Mouse (Mus musculus): ENCODE measurements around the gene Fbxo10. TPM values are rescaled to one million over a fixed set of nuclear protein-coding genes. Genes with fewer than 3 reads are reported as not detected.
"Not testable (repeated sequence)": the region's sequence is repeated elsewhere in the genome, so short reads cannot be mapped to it uniquely, and the experiment has no call there.

The Fbxo10 gene
- polyA plus RNA-seq, 1 experiment from 2014 or later, result 9.3 TPM

GRCm38 (mm10) chr4:45064577-45064976 is 19.8 kb downstream of the Fbxo10 start:
- no peaks in the 10 kb centered on the region for H3K27me3 ChIP-seq (replicated peaks; ENCODE audit: control insufficient read depth, insufficient read depth, low read length)
- ATAC-seq (replicated peaks; ENCODE audit: low FRiP score), result no peak
- 85% methylated on average over 2 of the region's 2 CpGs for WGBS
- no peaks in the 10 kb centered on the region for H3K36me3 ChIP-seq (ENCODE audit: control insufficient read depth, insufficient read depth, low read length)
- no peak for DNase-seq (ENCODE audit: low spot score)
- no peak overlapping the region for H3K9ac ChIP-seq (ENCODE audit: low read depth, low read length)
- H3K27ac ChIP-seq (ENCODE audit: low read depth, low read length), result no peak overlapping the region
- no peaks in the 10 kb centered on the region for H3K9me3 ChIP-seq (ENCODE audit: control insufficient read depth, low read length)
- no peak overlapping the region for H3K4me2 ChIP-seq
- H3K4me3 ChIP-seq (ENCODE audit: low read depth, low read length), result no peak overlapping the region
- H3K4me1 ChIP-seq (replicated peaks; ENCODE audit: control insufficient read depth, insufficient read depth, low read length), result no peaks in the 10 kb centered on the region

DNA sequence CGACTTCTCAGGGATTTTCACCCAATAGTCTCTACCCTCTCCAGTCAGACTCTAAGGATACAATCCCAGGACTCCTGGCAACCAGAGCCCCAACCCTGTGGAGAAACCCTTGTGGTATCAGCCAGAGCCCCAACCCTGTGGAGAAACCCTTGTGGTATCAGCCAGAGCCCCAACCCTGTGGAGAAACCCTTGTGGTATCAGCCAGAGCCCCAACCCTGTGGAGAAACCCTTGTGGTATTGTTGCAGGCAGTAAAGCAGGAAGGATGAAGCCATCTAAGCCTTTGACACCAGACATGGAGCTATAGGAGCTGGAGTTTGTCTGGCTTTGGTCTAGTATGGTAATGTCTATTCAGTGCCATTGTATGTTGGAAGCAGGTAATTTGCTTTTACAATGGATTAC is 20.6 kb downstream of the Fbxo10 start:
- not testable (repeated sequence) for H3K9me3 ChIP-seq (ENCODE audit: control insufficient read depth, low read length); H3K36me3 ChIP-seq (ENCODE audit: control insufficient read depth, insufficient read depth, low read length); DNase-seq (ENCODE audit: low spot score); H3K27me3 ChIP-seq (replicated peaks; ENCODE audit: control insufficient read depth, insufficient read depth, low read length); H3K4me3 ChIP-seq (ENCODE audit: low read depth, low read length); H3K4me2 ChIP-seq; ATAC-seq (replicated peaks; ENCODE audit: low FRiP score); H3K9ac ChIP-seq (ENCODE audit: low read depth, low read length); H3K27ac ChIP-seq (ENCODE audit: low read depth, low read length); H3K4me1 ChIP-seq (replicated peaks; ENCODE audit: control insufficient read depth, insufficient read depth, low read length)
- WGBS, result 81% methylated on average over 1 of the region's 1 CpGs

GRCm38 (mm10) chr4:45055451-45055850 is 29.0 kb downstream of the Fbxo10 start:
- H3K27me3 ChIP-seq (replicated peaks; ENCODE audit: control insufficient read depth, insufficient read depth, low read length), result no peaks in the 10 kb centered on the region

DNA sequence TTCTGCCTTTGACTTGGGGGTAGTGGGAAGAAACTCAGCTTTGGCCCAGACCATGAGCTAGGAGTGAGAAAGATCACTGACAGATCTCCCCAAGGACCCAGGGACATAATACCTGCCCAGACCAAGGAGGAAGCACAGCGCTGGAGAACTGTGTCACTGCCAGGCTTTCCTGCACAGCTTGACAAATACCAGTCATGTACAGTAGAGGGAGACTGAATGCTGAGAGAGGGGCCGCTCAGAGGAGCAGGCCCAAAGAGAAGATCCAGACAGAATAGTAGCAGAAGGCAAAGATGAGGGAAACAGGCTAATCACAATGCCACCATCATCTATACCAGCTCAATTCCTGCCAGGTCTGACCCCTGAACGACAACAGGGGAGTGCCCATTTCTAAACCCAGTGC is 29.5 kb downstream of the Fbxo10 start:
- Histone ChIP-seq H3K9me3 (ENCODE audit: control insufficient read depth, low read length) (no peaks in the 10 kb centered on the region), H3K36me3 (ENCODE audit: control insufficient read depth, insufficient read depth, low read length) (0 out of 2 replicates have a peak, but pooled peaks cover 3% of the 10 kb centered on the region), H3K9ac (ENCODE audit: low read depth, low read length) (no peak overlapping the region), H3K4me3 (ENCODE audit: low read depth, low read length) (no peak overlapping the region), H3K27ac (ENCODE audit: low read depth, low read length) (no peak overlapping the region), H3K4me1 (replicated peaks; ENCODE audit: control insufficient read depth, insufficient read depth, low read length) (no peaks in the 10 kb centered on the region), H3K27me3 (replicated peaks; ENCODE audit: control insufficient read depth, insufficient read depth, low read length) (no peaks in the 10 kb centered on the region), H3K4me2 (no peak overlapping the region)
- 41% methylated on average over 3 of the region's 3 CpGs for WGBS
- DNase-seq (ENCODE audit: low spot score) (no peak), ATAC-seq (replicated peaks; ENCODE audit: low FRiP score) (peak; percentile 56; the same call in 1 of the 2 replicates)

More at GRCm38 (mm10) chr4:45055451-45055850, 29.0 kb downstream of the Fbxo10 start:
- 77% methylated on average over 8 of the region's 8 CpGs for WGBS
- H3K9me3 ChIP-seq (ENCODE audit: control insufficient read depth, low read length), result no peaks in the 10 kb centered on the region
- H3K27ac ChIP-seq (ENCODE audit: low read depth, low read length), result no peak overlapping the region
- no peak overlapping the region for H3K9ac ChIP-seq (ENCODE audit: low read depth, low read length)
- ATAC-seq (replicated peaks; ENCODE audit: low FRiP score) (no peak), DNase-seq (ENCODE audit: low spot score) (no peak)
- H3K4me1 ChIP-seq (replicated peaks; ENCODE audit: control insufficient read depth, insufficient read depth, low read length), result no peaks in the 10 kb centered on the region
- 0 out of 2 replicates have a peak, but pooled peaks cover 3% of the 10 kb centered on the region for H3K36me3 ChIP-seq (ENCODE audit: control insufficient read depth, insufficient read depth, low read length)
- no peak overlapping the region for H3K4me3 ChIP-seq (ENCODE audit: low read depth, low read length)
- no peak overlapping the region for H3K4me2 ChIP-seq

- WGBS, result 82% methylated on average over 9 of the region's 9 CpGs
- DNase-seq (ENCODE audit: low spot score) (no peak), ATAC-seq (replicated peaks; ENCODE audit: low FRiP score) (no peak)
- no peak overlapping the region for H3K4me3 ChIP-seq (ENCODE audit: low read depth, low read length)
- no peaks in the 10 kb centered on the region for H3K9me3 ChIP-seq (ENCODE audit: control insufficient read depth, low read length)
- no peak overlapping the region for H3K9ac ChIP-seq (ENCODE audit: low read depth, low read length)
- no peaks in the 10 kb centered on the region for H3K36me3 ChIP-seq (ENCODE audit: control insufficient read depth, insufficient read depth, low read length)
- H3K27ac ChIP-seq (ENCODE audit: low read depth, low read length), result no peak overlapping the region
- no peaks in the 10 kb centered on the region for H3K4me1 ChIP-seq (replicated peaks; ENCODE audit: control insufficient read depth, insufficient read depth, low read length)
- no peak overlapping the region for H3K4me2 ChIP-seq
- H3K27me3 ChIP-seq (replicated peaks; ENCODE audit: control insufficient read depth, insufficient read depth, low read length), result no peaks in the 10 kb centered on the region
Observed at GRCm38 (mm10) chr4:45047956-45048355, 36.4 kb downstream of the Fbxo10 start.

DNA sequence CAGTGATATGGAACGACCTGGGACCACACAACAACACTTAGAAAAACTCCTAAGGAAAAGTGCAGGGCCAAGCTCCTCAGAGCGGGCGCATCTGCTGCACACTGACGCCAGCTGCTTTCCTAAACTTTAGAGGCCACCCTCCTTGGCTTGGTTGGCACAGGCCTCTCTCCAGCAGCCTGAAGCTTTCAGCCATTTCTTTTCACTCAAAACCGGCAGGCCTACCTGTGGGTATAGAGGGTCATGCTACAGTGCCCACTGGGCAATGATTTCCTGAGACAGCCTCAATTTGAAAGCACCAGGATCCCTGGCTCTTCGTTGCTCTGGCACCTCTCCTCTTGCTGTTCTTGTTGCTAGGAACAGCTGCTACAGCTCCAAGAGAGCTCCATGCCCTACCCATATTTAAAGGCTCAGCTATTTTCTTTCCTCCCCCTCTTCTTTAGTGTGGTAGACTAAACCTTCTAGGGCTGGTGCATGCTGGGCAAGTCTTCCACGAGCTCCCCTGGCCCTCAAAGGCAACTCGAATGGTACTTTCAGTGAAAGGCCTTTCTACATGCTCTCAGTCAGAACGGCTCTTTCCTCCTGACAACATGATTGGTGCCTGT is 37.0 kb downstream of the Fbxo10 start:
- Histone ChIP-seq H3K4me3 (ENCODE audit: low read depth, low read length) (no peak overlapping the region), H3K4me1 (replicated peaks; ENCODE audit: control insufficient read depth, insufficient read depth, low read length) (no peaks in the 10 kb centered on the region), H3K27ac (ENCODE audit: low read depth, low read length) (no peak overlapping the region), H3K9me3 (ENCODE audit: control insufficient read depth, low read length) (no peaks in the 10 kb centered on the region), H3K9ac (ENCODE audit: low read depth, low read length) (no peak overlapping the region), H3K36me3 (ENCODE audit: control insufficient read depth, insufficient read depth, low read length) (no peaks in the 10 kb centered on the region), H3K4me2 (no peak overlapping the region), H3K27me3 (replicated peaks; ENCODE audit: control insufficient read depth, insufficient read depth, low read length) (no peaks in the 10 kb centered on the region)
- WGBS, result 89% methylated on average over 9 of the region's 9 CpGs
- DNase-seq (ENCODE audit: low spot score) (no peak), ATAC-seq (replicated peaks; ENCODE audit: low FRiP score) (no peak)

- WGBS, result 90% methylated on average over 5 of the region's 5 CpGs
- H3K9me3 ChIP-seq (ENCODE audit: control insufficient read depth, low read length), result no peaks in the 10 kb centered on the region
- no peak for DNase-seq (ENCODE audit: low spot score)
- H3K4me1 ChIP-seq (replicated peaks; ENCODE audit: control insufficient read depth, insufficient read depth, low read length), result no peaks in the 10 kb centered on the region
- no peak overlapping the region for H3K9ac ChIP-seq (ENCODE audit: low read depth, low read length)
- H3K27me3 ChIP-seq (replicated peaks; ENCODE audit: control insufficient read depth, insufficient read depth, low read length), result no peaks in the 10 kb centered on the region
- H3K4me2 ChIP-seq, result no peak overlapping the region
- no peak overlapping the region for H3K27ac ChIP-seq (ENCODE audit: low read depth, low read length)
- no peak for ATAC-seq (replicated peaks; ENCODE audit: low FRiP score)
- no peaks in the 10 kb centered on the region for H3K36me3 ChIP-seq (ENCODE audit: control insufficient read depth, insufficient read depth, low read length)
- H3K4me3 ChIP-seq (ENCODE audit: low read depth, low read length), result no peak overlapping the region
Observed at GRCm38 (mm10) chr4:45046679-45047078, 37.7 kb downstream of the Fbxo10 start.

DNA sequence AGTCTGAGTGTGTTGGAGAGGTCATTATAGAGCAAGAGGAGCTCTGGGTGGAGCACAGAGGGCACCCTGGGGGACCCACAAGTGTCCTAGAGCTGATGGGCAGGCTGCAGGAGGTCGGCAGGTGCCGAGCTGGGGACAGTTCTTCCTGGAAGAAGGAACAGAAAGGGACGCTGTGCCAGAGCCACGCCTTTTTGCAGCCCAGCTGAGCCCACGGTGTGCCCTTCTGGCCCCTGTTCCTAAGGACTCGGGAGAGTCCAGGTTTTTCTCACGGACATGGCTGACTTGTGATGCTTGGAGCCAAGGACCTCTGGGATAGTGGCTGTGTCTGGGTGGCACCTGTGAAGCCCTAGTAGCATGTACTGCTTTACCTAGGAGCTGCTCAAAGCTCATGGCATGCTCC is 43.6 kb downstream of the Fbxo10 start:
- H3K9me3 ChIP-seq (ENCODE audit: control insufficient read depth, low read length), result no peaks in the 10 kb centered on the region
- H3K4me2 ChIP-seq, result no peak overlapping the region
- no peaks in the 10 kb centered on the region for H3K27me3 ChIP-seq (replicated peaks; ENCODE audit: control insufficient read depth, insufficient read depth, low read length)
- H3K27ac ChIP-seq (ENCODE audit: low read depth, low read length), result no peak overlapping the region
- H3K36me3 ChIP-seq (ENCODE audit: control insufficient read depth, insufficient read depth, low read length), result no peaks in the 10 kb centered on the region
- DNase-seq (ENCODE audit: low spot score) (no peak), ATAC-seq (replicated peaks; ENCODE audit: low FRiP score) (no peak)
- H3K9ac ChIP-seq (ENCODE audit: low read depth, low read length), result no peak overlapping the region
- no peak overlapping the region for H3K4me3 ChIP-seq (ENCODE audit: low read depth, low read length)
- WGBS, result 80% methylated on average over 7 of the region's 7 CpGs
- H3K4me1 ChIP-seq (replicated peaks; ENCODE audit: control insufficient read depth, insufficient read depth, low read length), result no peaks in the 10 kb centered on the region

- not testable (repeated sequence) for H3K36me3 ChIP-seq (ENCODE audit: control insufficient read depth, insufficient read depth, low read length); H3K4me2 ChIP-seq
- 85% methylated on average over 7 of the region's 7 CpGs for WGBS
Observed at GRCm38 (mm10) chr4:45039546-45039945, 44.9 kb downstream of the Fbxo10 start.

More at GRCm38 (mm10) chr4:45039546-45039945, 44.9 kb downstream of the Fbxo10 start:
- not testable (repeated sequence) for H3K27me3 ChIP-seq (replicated peaks; ENCODE audit: control insufficient read depth, insufficient read depth, low read length); H3K4me3 ChIP-seq (ENCODE audit: low read depth, low read length); H3K4me1 ChIP-seq (replicated peaks; ENCODE audit: control insufficient read depth, insufficient read depth, low read length); H3K9ac ChIP-seq (ENCODE audit: low read depth, low read length); H3K9me3 ChIP-seq (ENCODE audit: control insufficient read depth, low read length); H3K27ac ChIP-seq (ENCODE audit: low read depth, low read length); DNase-seq (ENCODE audit: low spot score); ATAC-seq (replicated peaks; ENCODE audit: low FRiP score)

Measured in liver, embryonic 11.5 days (tissue).